Mouse (Mus musculus) right cerebral cortex, postnatal 4 days (tissue): ENCODE measurements around the gene Clasrp.

ENCODE experiments used
- DNase-seq: peaks from one replicate; pipeline ENCODE4 v3.0.0-alpha.2; 2022

Clasrp gene

DNA sequence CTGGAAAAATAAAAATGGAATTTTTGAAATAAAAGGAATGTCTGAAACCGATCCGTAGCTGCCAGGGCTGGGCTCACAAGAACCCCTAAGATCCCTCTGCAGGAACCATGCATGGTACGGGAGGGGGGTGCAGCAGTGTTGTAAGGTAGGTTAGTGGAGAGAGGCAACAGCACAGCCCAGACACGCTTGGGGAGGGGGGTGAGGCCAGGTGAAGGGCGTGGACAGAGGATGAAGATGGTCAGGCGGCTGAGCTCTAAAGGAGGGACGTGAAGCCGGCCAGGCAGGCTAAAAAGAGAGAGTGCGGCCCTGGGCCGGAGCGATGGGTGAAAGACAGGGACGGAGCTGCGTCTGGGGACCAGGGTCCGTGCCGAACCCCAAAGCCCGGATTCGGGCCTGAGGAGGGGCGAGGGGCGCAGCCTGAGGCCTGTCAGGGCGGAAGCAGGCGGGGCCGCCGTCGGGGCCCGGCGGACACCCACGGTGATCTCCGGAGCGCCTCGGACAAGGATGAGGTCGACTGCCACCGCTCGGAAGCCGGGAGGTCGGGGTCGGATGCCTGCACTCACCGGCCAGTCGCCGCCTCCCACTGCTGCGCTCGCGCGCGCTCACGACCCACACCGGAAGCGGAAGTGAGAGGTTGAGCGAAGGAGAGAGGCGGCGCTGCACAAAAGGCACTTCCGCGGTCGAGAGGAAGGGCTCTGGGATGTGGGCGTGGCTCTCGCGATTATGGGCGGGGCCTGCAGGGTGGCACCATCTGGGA, at the start of gene Clasrp:
Gene Clasrp (minus strand): TSS at position 638 of the 757 bp plus-strand sequence.
- peak; percentile 91 for DNase-seq

DNA sequence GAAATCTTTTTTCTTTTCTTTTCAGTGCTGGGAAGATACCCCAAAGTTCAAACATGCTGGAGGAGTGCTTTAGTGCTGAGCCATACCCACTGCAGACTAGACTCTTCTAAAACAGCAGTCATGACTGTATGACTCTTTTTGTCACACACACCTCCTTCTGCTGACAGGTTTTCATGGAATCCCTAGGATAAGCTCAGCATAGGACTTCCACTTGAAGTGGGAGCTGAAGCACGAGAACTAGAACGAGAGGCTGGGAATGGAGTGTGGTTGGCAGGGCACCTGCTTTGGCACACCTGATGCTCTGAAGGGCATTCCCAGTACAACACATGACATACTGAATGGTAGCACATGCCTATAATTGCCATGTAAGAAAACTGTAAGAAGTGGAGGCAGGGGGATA, 48.3 kb upstream of the Clasrp start:
- no peak for DNase-seq

DNA sequence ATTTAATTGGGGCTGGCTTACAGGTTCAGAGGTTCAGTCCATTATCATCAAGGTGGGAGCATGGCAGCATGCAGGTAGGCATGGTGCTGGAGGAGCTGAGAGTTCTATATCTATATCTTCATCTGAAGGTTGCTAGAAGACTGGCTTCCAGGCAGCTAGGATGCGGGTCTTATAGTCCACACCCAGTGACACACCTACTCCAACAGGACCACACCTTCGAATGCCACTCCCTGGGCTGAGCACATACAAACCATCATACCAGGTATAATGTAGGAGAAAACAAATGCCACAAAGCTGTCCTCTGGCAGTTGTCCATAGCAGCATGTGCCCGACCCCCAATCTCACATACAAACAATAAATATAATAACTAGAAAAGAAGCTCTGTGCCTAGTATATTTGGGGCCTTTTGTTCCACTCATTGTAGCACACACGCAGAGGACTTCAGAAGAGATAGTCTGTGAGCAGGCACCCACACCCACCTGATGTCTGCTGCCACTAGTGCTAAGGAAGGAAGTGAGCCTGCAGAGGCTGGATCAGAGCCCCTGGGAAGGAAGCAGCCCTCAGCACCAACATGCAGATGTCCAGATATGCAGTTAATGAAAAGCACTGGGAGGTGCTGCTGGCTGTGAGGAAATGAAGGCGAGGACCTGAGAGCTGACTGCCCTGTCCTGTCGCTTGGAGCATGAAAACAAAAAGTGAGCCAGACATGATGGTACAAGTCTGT, 46.9 kb upstream of the Clasrp start:
- no peak for DNase-seq

DNA sequence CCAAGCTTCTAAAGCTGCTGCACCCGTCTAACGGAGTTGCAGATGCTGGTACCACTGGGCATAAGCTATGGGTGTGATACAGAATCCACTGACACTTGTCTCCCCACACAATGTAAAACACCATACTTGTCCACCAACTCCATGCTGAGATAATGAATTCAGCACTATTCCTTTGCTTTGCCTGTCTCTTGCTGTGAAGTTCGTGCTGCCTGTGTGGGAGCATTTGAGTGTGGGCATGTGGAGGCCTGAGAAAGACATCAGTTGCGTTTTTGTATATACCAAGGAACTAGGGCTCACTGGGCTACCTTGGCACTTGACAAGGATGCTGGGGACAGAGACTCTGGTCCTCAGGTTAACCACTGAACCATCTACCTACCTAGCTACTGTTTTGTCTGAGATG, 36.9 kb upstream of the Clasrp start:
- no peak for DNase-seq

DNA sequence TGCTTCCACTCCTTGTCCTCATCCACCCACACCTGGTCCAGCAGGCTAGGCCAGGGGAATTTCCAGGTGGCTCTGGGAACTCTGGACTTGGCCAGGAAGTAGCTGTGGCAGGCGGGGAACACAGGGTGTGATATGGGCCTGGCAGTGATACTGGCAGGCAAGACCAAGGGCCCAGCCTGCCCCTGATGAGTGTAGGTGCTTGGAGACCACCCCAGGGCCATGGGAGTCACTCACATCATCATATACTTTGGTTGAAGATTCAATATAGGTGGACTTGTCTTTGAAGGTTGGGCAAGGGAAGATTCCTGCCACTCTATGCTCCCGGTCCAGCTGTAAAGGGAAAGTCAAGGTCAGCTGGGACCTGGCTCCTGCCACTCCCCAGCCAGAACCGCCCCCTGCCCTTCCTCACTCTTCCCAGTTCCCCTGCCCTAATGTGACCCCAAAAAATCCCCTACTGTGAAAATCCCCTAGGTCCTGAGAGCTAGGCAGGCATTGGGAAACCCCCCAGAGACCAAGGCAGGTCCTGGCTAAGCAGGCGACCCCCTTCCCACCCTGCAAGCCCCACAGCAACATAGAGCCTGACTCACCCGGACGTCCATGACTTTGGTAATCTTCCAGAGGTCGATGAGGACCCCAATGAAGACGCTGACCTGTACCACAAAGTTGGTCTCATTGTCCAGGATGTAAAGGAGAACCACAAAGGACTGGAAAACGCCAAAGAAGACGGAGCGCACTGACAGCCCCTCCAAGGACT, 31.0 kb upstream of the Clasrp start:
- DNase-seq = no peak

DNA sequence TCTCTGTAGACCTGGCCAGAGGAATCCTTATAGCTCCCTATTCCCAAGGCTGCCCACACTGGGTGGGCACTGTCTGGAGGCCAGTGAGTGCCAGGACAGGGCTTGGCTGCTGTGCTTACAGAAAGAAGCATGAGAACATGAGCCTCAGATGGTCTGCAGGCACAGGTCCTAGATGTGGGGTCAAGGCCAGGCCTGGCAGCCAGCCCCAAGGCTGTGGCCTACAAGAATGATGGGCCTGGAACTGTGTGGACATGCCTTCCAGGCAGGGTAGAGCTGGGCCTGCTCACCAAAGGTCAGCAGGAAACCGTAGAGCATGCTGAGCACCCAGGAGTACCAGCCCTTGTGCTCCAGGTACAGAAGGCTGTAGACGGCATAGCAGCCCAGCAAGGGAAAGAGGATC, 30.3 kb upstream of the Clasrp start:
- no peak for DNase-seq

DNA sequence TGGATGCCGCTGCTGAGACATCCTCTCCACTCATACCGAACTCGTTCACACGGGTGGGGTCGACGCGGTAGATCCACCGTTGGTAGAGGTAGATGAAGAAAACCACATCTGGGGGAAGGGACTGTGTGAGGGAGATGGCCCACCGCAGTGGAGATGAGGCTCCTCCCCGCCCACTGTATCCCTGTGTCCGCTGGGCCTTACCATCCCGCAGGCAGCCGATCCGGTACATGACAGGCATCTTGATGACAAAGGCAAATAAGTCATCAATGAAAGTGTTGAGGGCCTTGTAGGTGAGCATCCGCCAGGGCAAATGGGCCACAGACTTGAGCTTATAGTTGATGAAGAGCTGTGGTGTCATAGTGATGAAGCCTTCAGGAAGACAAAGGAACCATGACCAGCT, 29.6 kb upstream of the Clasrp start:
- no peak for DNase-seq

DNA sequence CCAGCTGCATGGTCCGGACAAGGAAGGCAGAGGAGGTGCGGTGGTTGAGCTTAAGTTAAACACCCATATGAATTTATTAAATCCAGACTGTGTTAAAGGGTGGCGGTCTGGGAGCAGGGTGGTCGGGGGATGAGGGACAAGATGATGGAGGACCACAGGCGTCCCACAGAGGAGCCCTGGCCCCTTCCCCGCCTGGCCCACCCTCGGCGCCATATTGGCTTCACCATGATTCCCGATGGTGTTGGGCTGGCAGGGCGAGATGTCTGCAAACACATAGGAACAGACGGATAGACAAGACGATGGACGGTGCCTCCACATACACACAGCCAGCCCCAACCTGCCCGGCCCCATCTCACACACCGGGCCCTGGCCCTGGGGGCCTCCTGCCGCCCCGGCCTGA, 28.9 kb upstream of the Clasrp start:
- DNase-seq = no peak

DNA sequence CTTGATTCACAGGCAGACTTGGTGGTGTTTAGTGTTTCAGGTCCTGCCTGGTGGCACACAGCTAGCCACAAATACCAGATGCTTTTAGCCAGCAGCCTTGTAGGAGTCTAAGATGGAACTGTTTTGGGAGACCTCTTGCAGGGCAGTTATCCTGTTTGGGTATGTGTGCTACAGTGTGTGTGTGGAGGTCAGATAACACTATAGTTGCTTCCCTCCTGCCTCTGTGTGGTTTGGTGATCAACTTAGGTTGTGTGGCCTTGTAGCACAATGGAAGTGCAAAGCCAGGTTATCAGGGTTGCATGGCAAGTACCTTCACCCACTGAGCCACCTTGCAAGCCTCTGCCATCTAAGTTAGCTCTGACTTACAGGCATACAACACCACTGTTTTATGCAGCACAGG, 28.4 kb upstream of the Clasrp start:
- DNase-seq = no peak

DNA sequence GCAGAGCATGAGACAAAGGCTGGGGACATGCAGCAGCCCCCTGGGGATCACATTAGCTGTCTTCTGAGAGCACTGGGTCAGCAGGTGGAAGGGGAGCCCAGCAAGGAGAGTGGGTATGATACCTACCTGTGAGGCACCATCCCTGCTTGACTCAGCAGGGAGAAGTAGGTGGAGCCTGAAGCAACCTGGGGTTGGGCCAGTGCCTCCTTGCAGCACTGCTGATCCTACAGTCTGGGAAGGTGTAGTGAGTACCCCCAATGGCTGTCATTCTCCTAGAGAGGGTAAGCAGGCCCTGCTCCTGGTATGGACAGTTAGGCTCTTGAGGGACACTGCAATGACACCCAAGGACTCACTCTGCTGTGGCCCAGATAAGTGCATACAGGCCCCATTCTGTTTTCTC, 28.0 kb upstream of the Clasrp start:
- no peak for DNase-seq

DNA sequence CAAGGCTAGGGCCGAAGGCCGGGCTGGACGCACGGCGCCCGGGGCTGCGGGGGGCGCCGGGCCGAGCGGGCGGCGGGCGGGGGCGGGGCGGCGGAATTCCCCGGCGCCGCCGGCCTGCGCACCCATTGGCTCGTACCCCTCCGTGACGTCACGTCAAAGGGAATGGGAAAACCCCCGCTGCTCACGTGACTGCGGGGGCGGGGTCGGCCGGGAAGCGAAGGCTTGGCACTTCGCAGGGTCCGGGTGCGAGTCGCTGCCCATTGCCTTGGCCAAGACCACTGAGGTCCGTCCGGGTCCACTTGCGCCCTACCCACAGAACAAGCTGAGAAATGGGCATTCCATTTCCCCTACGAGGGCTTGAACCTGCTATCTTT, 25.1 kb upstream of the Clasrp start, which contains the start of gene Relb:
Gene Relb (minus strand): TSS at position 78 of the 374 bp plus-strand sequence.
- peak; percentile 96 for DNase-seq

DNA sequence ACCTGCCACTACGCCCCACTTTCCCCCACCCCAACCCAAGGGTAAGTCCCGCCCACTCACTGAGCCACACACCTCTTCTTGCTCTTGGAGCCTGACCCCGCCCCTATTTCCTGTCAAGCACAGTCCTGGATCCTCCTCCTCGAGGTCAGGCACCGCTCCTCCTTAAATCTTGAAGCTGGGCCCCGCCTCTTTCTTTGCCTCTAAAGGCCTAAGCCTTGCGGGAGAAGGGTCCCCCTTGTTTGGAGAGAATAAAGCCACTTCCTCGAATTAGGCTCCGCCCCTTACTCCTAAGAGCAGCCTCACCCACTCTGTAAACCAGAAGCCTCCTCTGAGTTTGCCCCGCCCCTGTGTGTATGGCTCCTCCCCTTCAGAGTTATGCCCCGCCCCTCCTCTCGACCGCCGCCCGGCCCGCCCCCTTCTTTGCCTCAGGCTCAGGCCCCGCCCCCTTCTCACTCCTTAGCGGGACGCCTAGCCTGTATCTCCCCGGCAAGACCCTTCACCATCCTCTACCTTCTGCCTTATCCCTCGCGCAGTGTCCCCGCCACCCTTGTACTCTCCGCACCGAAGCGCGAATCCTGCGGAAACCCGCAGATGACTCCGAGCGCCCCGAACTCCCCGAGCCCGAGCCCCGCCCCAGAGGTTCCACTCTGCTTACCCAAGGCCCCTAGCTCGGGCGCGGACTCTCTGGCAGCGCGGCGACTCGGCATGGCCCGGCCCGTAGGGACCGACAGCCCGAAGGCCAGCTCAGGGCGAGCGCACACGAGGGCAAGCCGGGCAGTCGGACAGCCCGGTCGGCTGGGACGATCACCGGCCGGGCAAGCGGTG, 24.5 kb upstream of the Clasrp start:
- DNase-seq = peak; percentile 82

DNA sequence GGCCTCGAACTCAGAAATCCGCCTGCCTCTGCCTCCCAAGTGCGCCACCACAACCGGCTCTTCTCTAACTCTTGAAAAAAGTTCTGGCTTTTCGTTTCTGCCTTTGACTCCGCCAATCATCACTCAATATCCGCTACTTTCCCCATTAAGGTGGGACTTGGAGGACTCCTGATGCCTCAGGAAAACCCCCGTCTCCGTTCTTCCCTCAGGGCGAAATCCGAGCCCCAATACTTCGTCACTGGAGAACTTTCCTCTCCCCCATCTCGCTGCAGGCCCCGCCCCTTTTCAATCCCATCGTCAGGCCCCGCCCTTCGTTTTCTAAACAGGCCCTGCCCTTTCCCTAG, 23.9 kb upstream of the Clasrp start:
- DNase-seq = peak; percentile 59

DNA sequence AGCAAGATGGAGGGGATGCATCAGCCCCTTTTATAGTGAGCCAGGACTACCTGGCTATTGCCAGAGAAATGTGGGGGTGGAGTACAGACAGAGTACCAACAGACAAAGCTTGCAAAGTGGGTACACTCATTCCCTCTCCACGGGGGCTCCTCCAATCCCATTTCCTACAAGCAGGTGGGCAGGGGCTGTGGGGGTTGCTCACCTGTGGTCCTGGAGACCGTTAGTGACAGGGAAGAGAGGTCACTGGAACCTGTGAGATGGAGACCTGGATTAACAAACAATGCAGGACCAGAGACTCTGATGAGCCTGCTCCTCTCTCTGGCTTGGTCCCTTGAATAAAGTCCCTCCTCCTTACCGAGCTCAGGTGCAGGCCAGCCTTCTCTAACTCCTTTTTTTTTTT, 23.4 kb upstream of the Clasrp start:
- no peak for DNase-seq

DNA sequence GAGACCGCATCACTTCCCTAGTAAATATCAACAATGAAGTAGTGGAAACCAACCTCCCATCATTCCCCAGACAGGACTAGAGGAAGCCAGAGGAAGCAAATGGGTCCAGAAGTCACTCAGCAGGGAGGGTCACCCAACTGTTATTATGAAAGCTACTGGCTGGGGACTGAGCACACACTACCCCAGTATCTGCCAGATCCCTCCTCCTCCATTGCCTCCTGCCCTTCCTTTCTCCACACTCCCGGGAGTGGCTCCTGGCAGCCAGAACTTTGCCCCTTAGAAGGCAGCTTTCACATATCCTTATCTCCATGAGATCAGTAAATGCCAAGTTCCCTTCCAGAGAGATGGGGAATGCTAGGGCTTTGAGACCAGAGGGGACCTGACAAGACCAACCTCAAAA, 19.1 kb upstream of the Clasrp start:
- DNase-seq = no peak

DNA sequence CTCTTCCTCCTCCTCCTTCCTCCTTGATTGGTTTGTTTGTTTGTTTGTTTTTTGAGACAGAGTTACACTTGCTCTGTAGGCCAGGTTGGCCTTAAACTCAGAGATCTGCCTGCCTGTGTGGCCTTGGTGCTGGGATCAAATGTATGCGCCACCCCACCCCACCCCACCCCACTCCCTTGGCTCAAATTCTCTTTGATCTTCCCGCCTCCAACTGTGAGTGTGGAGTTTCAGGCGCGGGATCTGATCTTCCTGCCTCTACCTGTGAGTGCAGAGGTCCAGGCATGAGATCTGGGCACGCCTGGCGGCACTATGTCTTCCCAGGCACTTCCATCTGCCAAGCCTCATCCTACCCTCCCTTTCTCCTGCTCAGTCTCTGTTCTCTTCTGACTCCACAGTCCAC, 18.0 kb upstream of the Clasrp start:
- DNase-seq = no peak

DNA sequence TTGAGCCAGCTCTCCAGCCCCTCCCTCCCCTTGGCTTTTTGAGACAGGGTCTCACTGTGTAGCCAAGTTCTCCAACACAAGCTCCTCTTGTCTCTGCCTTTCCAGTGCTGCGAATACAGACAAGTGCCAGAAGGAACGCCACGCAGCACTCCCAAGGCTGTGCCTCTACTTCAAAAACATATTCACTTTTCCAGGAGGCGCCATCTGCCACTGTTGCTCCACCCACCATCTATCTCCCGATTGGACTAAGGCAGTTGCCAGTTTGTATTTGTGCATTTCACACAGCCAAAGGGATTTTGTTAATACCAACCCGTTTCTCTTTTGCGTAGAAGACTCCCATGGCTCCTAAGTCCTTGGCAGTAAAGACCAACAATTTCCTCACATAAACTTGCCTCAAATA, 16.5 kb upstream of the Clasrp start:
- DNase-seq = no peak

DNA sequence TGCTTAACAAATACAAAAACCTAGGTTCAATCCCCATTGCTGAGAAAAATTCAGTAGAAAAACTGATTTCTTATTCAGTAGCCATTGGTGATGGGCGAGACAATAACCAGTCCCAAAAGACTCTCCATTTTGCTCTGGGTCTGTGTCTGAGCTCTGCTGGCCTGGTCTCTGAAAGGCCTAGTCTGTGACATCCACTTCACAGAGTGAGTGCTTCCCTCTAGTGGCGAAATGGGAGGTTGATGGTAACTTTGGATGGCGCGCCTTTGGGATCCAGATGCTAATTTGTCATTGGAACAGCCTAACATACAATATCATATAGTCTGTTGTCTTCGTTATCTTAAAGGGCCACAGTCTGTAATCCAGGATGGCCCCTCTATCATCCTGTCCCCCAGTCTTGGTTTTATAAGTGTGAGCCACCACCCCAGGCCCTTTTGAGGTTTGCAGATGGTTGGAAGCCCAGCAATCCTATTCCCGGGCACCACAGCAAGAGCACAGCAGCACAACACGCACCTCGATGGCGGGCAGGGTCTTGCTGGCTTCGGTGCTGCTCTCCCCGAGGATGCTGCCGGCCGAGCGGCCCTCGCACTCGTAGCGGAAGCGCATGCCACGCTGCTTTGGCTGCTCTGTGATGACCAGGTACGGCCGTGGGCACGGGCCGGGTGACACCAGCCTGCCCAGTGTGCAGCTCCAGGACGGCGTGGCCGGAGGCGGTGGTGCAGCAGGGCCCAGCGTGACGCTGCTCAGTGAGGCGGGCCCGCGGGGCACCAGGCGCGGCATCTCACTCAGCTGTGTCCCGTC, 14.9 kb upstream of the Clasrp start:
- peak; percentile 66 for DNase-seq

DNA sequence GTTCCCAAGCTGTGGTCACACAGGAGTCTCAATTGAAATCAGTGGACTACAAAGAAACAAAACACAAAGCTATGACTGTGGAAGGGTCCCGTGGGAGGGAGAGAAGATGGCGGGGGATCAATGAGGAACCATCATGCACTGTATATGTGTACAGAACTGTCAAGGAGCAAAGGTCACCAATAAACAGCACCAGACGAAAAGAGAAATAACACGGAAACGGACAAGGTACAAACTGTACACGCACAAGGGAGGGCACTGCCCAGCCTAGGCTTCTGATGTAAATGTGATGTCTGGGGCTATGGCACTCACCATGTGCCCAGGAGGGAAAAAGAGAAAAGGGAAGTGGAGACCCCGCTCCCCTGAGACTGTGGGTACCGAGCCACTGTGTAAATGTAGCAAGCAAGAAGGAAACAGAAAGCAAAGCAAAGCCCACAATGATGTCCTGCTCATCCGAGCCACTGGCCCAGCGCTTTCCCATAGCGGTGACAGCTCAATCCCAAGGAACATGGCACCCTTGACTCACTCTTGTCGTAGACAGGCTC, 10.8 kb upstream of the Clasrp start:
- DNase-seq = no peak

DNA sequence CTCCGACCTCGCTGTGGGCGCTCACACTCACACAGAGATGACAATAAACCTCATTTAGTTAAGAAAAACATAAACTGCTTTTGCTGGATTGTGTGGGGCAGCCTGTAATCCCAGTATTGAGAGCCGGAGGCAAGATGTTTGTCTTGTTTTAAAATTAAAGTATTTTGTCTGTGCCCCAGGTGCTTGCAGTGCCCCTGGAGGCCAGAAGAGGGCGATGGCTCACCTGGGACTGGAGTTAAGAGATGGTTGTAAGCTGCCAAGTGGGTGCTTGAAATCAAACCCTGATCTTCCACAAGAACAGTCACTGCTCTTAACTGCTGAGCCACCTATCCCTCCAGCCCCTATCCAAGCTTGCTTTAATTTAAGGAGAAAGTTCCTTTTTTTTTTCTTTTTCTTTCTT, 6.7 kb upstream of the Clasrp start:
- no peak for DNase-seq

DNA sequence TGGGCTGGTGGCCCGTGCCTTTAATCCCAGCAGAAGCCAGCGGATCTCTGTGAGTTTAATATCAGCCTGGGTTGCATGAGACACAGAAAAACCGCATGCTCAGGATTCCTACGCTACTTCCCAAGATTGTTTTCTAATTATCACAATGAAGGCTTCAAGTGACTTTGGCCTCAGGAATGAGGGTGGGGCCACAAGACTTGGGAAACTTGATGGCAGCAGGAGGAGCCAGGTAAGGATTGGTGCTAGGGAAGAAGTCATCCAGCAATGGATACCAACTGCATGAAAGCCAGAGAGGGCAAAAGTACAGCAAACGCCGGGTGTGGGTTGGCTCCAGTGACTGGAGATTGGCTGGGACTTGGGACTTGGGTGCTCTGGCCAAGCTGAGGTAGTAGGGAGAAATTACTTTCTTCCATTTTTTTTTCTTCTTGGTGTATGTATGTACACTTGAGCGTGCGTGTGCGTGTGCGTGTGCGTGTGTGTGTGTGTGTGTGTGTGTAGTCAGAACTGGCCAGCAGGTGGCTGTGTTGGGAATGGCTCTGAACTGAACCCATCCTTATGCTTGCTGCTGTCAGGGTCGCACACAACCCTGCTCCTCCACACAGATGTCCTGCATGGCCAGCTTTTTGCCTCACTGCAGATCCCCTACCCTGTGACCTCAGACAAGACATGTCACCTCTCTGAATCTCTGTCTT, 5.5 kb upstream of the Clasrp start:
- DNase-seq = no peak
